Mouse (Mus musculus): ENCODE results near the gene Adamtsl4. TPM values are rescaled to one million over a fixed set of nuclear protein-coding genes. Genes with fewer than 3 reads are reported as not detected.

Gene Adamtsl4
- polyA plus RNA-seq, 1 experiment from 2014 or later, result 4.2 TPM

DNA sequence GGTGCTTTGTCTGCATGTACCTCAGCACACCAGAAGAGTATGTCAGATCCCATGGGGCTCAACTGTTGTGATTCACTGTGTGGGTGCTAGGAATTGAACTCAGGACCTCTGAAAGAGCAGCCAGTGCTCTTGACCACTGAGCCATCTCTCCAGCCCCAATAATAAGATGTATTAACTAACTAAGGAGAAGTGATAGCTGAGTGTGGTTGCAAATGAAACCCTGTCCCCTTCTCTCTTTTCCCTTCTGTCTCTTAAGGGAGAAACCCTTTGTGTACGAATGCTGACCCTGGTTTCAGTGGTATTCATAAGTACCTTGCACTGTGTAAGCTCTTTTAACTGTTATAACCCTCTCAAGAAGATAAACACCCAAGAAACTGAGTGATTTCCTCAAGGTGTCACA lies 28.4 kb upstream of the Adamtsl4 start:
- Histone ChIP-seq H3K9me3 (no peaks in the 10 kb centered on the region), H3K4me1 (peaks cover 3% of the 10 kb centered on the region; the same call in 1 of the 2 replicates), H3K27me3 (ENCODE audit: insufficient read depth, poor library complexity, severe bottlenecking) (no peaks in the 10 kb centered on the region), H3K27ac (no peak overlapping the region), H3K4me3 (no peak overlapping the region), H3K36me3 (peaks cover 4% of the 10 kb centered on the region; the same call in 1 of the 2 replicates)
- WGBS, result 75% methylated on average over 1 of the region's 1 CpGs
- DNase-seq (ENCODE audit: low spot score), result no peak

DNA sequence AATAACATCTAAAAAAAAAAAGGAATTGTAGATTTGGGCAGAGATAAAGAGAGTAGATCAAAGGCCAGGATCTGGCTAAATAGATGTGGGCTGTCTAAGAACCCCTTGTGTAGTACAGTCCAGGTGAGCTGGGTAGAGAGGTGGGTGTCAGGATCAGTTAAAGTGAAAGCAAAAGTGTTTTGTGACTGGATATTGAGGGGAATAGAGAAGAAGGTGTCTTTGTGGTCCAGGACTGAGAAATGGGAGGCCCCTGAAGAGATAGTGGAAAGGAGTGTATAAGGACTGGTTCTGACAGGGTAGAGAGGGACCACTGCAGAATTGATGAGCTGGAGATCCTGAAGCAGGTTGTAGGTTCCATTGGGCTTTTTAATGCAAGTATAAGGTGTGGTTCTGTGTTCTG lies 22.2 kb upstream of the Adamtsl4 start:
- H3K9me3 ChIP-seq, result no peaks in the 10 kb centered on the region
- H3K36me3 ChIP-seq, result peaks cover 4% of the 10 kb centered on the region; the same call in 1 of the 2 replicates
- H3K4me3 ChIP-seq, result no peak overlapping the region
- H3K4me1 ChIP-seq, result no peaks in the 10 kb centered on the region
- DNase-seq (ENCODE audit: low spot score), result no peak
- no peaks in the 10 kb centered on the region for H3K27me3 ChIP-seq (ENCODE audit: insufficient read depth, poor library complexity, severe bottlenecking)
- no peak overlapping the region for H3K27ac ChIP-seq

DNA sequence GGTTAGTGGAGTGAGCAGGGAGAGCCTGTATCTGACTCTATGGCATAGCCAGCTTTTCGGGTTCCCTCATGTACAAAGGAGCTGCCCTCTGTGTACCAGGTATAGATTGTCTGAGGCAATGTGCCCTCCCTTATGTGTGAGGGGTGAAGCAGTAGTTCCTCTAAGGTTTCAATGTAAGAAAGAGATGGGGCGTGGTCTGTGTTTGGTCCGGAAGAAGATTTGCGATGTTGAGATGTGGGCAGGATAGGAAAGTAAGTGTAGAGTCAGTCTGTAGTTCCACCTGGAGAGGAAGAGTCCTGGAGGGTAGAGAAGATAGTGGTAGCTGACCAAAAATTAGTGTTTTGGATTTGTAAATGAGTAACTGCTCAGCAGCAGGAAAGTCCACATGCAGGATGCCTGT lies 21.3 kb upstream of the Adamtsl4 start:
- no peak for DNase-seq (ENCODE audit: low spot score)
- Histone ChIP-seq H3K27me3 (ENCODE audit: insufficient read depth, poor library complexity, severe bottlenecking) (no peaks in the 10 kb centered on the region), H3K9me3 (no peaks in the 10 kb centered on the region), H3K4me3 (no peak overlapping the region), H3K27ac (no peak overlapping the region), H3K36me3 (peaks cover 4% of the 10 kb centered on the region; the same call in 1 of the 2 replicates), H3K4me1 (no peaks in the 10 kb centered on the region)
- WGBS, result 92% methylated on average over 4 of the region's 4 CpGs

DNA sequence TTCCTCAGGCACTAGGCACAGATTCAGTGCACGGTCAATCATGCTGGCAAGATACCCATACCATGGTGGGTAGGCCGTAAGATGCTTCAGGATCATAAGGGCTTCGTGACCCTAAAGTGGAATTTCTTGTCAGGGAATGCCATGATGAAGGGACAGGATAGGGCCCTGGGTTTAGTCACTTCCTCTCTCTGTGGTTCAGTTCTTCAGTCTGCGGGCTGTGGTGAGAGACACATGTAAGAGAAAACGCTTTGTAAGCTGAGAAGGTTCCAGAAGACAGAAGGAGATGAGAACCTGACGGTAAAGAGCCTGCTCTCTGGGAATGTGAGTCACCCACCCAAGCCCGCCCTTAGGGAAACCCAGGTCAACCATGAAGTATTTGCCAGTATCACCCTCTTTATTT lies 19.8 kb upstream of the Adamtsl4 start:
- 78% methylated on average over 7 of the region's 7 CpGs for WGBS
- Histone ChIP-seq H3K4me3 (no peak overlapping the region), H3K36me3 (no peaks in the 10 kb centered on the region), H3K27me3 (ENCODE audit: insufficient read depth, poor library complexity, severe bottlenecking) (no peaks in the 10 kb centered on the region), H3K9me3 (no peaks in the 10 kb centered on the region), H3K4me1 (no peaks in the 10 kb centered on the region), H3K27ac (no peak overlapping the region)
- DNase-seq (ENCODE audit: low spot score), result no peak

DNA sequence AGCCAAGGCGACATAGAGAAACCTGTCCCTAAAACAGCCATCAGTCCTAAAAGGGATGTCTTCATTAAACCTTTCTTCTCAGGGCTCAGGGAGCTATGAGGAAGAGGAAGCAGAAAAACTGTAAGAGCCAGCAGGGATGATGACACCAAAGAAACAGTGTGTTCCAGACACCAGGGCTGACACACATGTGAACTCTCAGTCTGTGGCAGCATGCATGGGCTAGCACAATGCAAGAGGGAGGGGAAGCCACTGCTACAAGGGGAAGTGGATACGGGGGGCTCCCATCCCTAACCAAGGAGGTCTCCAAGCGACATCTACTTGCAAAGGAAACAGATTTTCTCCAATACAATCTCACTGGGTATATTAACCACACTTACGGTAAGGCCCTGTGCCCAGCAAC lies 18.6 kb upstream of the Adamtsl4 start:
- 83% methylated on average over 4 of the region's 4 CpGs for WGBS
- Histone ChIP-seq H3K27me3 (ENCODE audit: insufficient read depth, poor library complexity, severe bottlenecking) (no peaks in the 10 kb centered on the region), H3K4me3 (no peak overlapping the region), H3K4me1 (peaks cover 11% of the 10 kb centered on the region), H3K27ac (no peak overlapping the region), H3K9me3 (no peaks in the 10 kb centered on the region), H3K36me3 (no peaks in the 10 kb centered on the region)
- no peak for DNase-seq (ENCODE audit: low spot score)

DNA sequence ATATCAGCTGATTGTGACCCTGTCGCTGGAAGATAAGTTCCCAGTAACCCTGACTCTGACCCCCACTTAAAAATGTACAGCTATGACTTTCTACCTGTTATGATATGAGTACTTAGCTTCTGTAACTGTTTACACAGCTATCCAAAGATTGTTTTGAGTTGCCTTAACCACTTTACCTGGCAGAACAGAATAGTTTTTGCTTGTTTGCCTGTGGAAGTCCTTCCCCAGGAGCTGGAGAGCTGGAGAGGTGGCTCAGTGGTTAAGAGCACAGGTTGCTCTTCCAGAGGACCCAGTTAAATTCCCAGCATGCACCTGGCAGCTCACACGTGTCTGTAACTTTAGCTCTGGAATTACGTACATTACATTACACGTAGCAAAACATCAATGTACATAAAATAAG lies 16.9 kb upstream of the Adamtsl4 start:
- no peak for DNase-seq (ENCODE audit: low spot score)
- Histone ChIP-seq H3K27me3 (ENCODE audit: insufficient read depth, poor library complexity, severe bottlenecking) (no peaks in the 10 kb centered on the region), H3K36me3 (no peaks in the 10 kb centered on the region), H3K27ac (no peak overlapping the region), H3K4me1 (peaks cover 24% of the 10 kb centered on the region), H3K9me3 (no peaks in the 10 kb centered on the region), H3K4me3 (no peak overlapping the region)
- WGBS, result 86% methylated on average over 4 of the region's 4 CpGs

DNA sequence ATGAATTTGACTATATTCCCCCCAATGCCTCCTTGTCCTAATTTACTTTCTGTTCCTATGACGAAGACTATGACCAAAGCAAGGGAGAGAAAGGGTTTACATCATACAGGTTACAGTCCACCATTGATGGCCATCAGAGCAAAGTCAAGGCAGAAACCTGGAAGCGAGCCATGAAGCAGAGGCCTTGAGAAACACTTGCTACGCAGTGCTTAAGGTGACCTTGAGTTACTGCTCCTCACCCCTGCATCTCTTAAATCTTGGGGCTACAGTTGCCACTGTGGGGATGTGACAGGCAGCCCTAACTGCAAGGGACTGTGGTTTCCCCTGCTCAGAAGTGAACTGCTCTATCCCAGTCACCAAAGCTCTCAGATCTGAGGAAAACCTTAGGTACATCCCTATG lies 15.6 kb upstream of the Adamtsl4 start:
- DNase-seq (ENCODE audit: low spot score), result no peak
- Histone ChIP-seq H3K27me3 (ENCODE audit: insufficient read depth, poor library complexity, severe bottlenecking) (no peaks in the 10 kb centered on the region), H3K27ac (no peak overlapping the region), H3K36me3 (no peaks in the 10 kb centered on the region), H3K4me3 (no peak overlapping the region), H3K9me3 (no peaks in the 10 kb centered on the region), H3K4me1 (peaks cover 26% of the 10 kb centered on the region)
- 94% methylated on average over 3 of the region's 3 CpGs for WGBS

DNA sequence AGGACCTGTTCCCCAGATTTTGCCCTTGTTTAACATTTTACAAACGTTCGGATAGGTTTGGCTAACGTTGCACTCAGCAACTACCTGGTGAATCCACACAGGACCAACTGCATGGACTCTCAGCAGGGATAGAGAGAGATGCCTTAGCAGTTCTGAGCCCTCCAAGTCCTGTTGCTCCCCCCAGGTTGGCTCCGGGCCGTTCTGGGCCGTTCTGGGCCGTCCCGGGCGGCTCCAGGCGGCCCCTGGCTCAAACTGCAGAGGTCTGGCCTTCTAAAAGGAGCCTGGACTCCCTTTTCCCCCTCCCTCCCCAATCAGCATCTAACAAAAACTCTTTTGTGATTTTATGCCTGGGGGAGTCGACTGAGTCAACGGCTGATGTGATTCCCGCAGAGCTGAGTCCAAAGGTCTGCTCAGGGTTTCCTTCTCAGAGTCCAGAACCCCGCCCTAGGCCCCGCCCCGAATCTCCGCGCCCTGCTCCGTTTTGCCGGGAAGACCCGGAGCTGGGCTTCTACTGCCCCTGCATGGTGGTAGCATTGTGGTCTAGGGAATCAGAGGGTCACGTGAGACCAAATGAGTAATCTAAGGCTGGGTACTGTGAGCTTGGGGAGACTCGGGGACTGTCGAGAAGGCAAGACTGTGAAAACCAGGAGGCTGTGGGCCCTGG lies 14.3 kb upstream of the Adamtsl4 start:
- Histone ChIP-seq H3K4me1 (peaks cover 26% of the 10 kb centered on the region), H3K27me3 (ENCODE audit: insufficient read depth, poor library complexity, severe bottlenecking) (no peaks in the 10 kb centered on the region), H3K9me3 (no peaks in the 10 kb centered on the region), H3K27ac (peak overlapping the region; percentile 90), H3K36me3 (no peaks in the 10 kb centered on the region), H3K4me3 (peak overlapping the region; percentile 54)
- peak; percentile 94 for DNase-seq (ENCODE audit: low spot score)
- WGBS, result 7% methylated on average over 24 of the region's 24 CpGs

DNA sequence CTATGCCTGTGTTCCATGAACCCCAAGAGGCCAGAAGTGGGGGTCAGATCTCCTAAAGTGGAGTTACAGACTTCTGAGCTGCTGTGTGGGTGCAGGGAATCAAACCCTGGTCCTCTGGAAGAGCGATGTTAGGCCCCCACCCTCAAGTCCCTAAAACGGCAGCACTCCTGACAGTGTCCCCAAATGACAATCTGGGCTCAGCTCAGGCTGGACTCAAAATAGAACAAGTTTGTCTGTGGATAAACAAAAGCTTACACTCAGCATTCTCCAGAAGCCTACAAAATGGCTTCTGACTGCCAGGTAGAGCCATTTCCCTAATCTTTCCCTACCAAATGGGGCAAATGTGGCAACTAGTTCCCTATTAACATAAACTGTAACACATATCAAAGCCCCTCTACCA lies 13.4 kb upstream of the Adamtsl4 start:
- H3K27ac ChIP-seq, result peak overlapping the region; percentile 90
- DNase-seq (ENCODE audit: low spot score), result no peak
- no peak overlapping the region for H3K4me3 ChIP-seq
- WGBS, result 60% methylated on average over 2 of the region's 2 CpGs
- no peaks in the 10 kb centered on the region for H3K36me3 ChIP-seq
- H3K27me3 ChIP-seq (ENCODE audit: insufficient read depth, poor library complexity, severe bottlenecking), result no peaks in the 10 kb centered on the region
- peaks cover 34% of the 10 kb centered on the region for H3K4me1 ChIP-seq
- no peaks in the 10 kb centered on the region for H3K9me3 ChIP-seq

DNA sequence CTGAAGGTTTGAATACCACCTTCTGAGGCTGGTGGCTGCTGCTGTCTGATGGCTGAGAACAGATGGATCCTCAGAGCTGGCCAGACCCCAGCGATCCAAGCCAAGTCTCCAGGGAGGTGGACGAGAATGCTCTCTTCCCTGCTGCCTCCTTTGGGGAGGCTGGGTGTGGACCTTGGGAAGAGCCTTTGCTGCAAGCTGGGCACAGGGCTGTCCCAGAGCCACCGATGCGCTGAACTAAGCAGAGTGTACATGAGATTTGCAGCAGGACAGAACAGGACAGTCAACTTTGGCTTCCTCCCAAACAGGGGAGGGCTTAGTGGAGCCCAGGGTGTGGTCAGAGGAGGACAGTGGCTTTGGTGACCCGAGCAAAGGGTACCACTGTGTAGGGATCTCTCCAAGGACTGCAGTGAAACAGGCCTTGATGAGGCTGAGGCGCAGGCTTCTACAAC lies 12.5 kb upstream of the Adamtsl4 start:
- 64% methylated on average over 6 of the region's 6 CpGs for WGBS
- Histone ChIP-seq H3K4me1 (peaks cover 42% of the 10 kb centered on the region), H3K9me3 (no peaks in the 10 kb centered on the region), H3K27me3 (ENCODE audit: insufficient read depth, poor library complexity, severe bottlenecking) (no peaks in the 10 kb centered on the region), H3K36me3 (no peaks in the 10 kb centered on the region), H3K27ac (peak overlapping the region; percentile 57; the same call in 1 of the 2 replicates), H3K4me3 (no peak overlapping the region)
- no peak for DNase-seq (ENCODE audit: low spot score)

DNA sequence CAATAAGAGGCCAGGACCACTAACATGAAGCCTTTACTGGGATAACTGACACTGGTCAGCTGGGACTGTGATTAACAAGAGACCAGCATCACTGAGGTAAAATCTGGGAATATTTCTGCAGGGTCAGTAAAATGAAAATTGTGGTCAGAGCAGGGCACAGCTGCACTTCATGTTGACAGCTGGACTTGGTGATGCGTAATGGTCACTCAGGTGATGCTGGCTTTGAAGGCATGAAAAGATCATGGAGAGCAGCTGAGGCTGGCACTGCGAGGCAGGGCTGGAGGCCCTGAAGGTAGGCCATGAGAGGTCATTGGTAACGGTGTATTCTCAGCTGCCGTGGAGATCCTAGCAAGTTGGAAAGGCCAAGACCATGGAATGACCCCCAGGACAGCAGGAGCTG lies 10.6 kb upstream of the Adamtsl4 start:
- DNase-seq (ENCODE audit: low spot score), result no peak
- Histone ChIP-seq H3K9me3 (no peaks in the 10 kb centered on the region), H3K27me3 (ENCODE audit: insufficient read depth, poor library complexity, severe bottlenecking) (no peaks in the 10 kb centered on the region), H3K27ac (no peak overlapping the region), H3K36me3 (no peaks in the 10 kb centered on the region), H3K4me3 (no peak overlapping the region), H3K4me1 (peaks cover 60% of the 10 kb centered on the region)
- WGBS, result 92% methylated on average over 4 of the region's 4 CpGs

DNA sequence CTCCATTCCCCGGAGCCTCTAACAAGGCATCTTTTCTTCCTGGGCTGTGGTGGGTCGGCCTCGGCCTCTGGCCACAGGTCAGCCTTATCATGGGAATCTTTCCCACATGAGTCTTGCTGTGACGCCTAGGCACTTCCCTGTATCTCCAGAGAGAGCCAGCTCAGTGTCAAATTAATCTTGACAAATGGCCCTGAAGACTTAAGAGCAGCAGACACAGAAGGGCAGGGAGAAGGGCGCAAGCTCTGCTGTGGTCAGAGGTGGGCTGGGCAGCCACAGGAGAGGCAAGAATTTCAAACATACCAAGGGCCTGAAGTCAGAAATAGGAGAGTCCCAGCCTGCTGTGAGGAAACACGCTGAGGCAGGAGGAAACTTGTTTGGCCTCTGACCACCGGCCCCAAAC lies 8.6 kb upstream of the Adamtsl4 start:
- peaks cover 62% of the 10 kb centered on the region for H3K4me1 ChIP-seq
- peak overlapping the region; percentile 22; the same call in 1 of the 2 replicates for H3K4me3 ChIP-seq
- peak overlapping the region; percentile 83 for H3K27ac ChIP-seq
- no peak for DNase-seq (ENCODE audit: low spot score)
- no peaks in the 10 kb centered on the region for H3K36me3 ChIP-seq
- 3% methylated on average over 7 of the region's 7 CpGs for WGBS
- H3K9me3 ChIP-seq, result no peaks in the 10 kb centered on the region
- H3K27me3 ChIP-seq (ENCODE audit: insufficient read depth, poor library complexity, severe bottlenecking), result no peaks in the 10 kb centered on the region

DNA sequence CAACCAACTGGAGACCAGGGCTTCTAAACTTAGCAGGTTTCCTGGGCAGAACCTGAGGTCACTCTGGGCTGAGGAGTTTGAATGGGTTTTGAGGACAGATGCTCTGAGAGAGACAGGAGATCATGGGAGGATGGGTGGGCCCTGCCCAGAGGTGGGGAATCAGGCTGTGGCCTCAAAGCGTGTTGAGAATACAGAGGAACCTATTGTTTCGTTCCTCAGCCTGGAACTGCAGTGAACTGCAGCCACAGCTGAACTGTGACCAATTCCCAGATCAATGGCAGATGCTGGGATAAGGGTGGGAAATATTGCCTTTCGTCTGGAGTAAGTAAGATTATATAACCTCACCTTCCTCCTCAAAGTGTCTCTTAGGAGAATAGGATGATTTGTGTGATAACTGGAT lies 8.1 kb upstream of the Adamtsl4 start:
- H3K4me3 ChIP-seq, result no peak overlapping the region
- no peaks in the 10 kb centered on the region for H3K9me3 ChIP-seq
- H3K36me3 ChIP-seq, result no peaks in the 10 kb centered on the region
- H3K27ac ChIP-seq, result peak overlapping the region; percentile 83
- no peaks in the 10 kb centered on the region for H3K27me3 ChIP-seq (ENCODE audit: insufficient read depth, poor library complexity, severe bottlenecking)
- H3K4me1 ChIP-seq, result peaks cover 58% of the 10 kb centered on the region
- DNase-seq (ENCODE audit: low spot score), result no peak
- 20% methylated on average over 3 of the region's 3 CpGs for WGBS
